Mouse (Mus musculus) adrenal gland, postnatal 36 days (tissue): ENCODE data around the gene Gsta2. TPM values are rescaled to one million over a fixed set of nuclear protein-coding genes. Genes with fewer than 3 reads are reported as not detected.
"Not testable (repeated sequence)": the region's sequence is repeated elsewhere in the genome, so short reads cannot be mapped to it uniquely, and the experiment has no call there.

ENCODE experiments used
- DNase-seq, 2 experiments: peaks; one replicate each; pipeline ENCODE4 v3.0.0; 2021; ENCODE audit warnings: mixed read lengths in 1 of 2
- total RNA-seq, 2 experiments: library from RNA; stranded (reverse); gene quantifications; 2 replicates each; pipeline ENCODE4 v1.2.3; 2021

The Gsta2 gene
- total RNA-seq, 2 experiments from 2014 or later, result 9.2 TPM; not detected in 1

GRCm38 (mm10) chr9:78365850-78366544, 10.4 kb upstream of the Gsta2 start:
- DNase-seq, result no peak

DNA sequence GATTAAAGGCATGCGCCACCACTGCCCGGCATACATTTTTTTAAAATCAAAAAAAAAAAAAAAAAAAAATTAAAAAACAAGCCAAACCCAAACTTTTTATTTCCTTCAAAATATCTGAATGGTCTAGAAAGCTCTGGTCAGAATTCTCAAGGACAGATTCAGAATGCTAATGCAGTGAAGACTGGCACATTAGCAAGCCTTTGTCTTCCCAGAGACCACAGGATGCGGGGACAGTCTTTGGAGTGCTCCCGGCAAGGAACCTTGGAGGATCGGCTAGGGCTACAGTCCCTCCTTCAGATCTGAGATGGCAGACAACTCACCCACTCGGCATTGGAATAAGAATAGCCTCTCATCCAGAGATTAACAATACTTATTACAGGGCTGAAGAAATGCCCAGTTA, 9.1 kb upstream of the Gsta2 start:
- DNase-seq, result no peak

- no peak for DNase-seq
These were observed 7.8 kb upstream of the Gsta2 start for GRCm38 (mm10) chr9:78363374-78363773.

DNA sequence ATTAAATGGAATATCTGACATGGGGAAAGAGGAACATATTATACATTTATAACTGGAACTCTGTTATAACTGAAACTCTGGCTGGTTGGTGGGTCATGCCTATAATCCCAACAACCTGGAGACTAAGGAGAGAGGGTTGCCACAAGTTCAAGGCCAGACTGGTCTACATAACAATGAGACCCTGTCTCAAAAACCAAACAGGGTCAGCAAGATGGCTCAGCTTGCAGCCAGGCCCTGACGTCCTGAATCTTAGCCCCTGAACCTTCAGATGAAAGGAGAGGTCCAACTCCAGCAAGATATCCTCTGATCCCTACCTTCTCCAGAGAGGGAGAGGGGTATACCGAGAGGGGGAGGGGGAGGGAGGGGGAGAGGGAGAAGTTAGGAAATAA, 4.9 kb upstream of the Gsta2 start:
- DNase-seq, result no peak

- no peak for DNase-seq
These were observed 4.3 kb upstream of the Gsta2 start for GRCm38 (mm10) chr9:78359750-78360483.

DNA sequence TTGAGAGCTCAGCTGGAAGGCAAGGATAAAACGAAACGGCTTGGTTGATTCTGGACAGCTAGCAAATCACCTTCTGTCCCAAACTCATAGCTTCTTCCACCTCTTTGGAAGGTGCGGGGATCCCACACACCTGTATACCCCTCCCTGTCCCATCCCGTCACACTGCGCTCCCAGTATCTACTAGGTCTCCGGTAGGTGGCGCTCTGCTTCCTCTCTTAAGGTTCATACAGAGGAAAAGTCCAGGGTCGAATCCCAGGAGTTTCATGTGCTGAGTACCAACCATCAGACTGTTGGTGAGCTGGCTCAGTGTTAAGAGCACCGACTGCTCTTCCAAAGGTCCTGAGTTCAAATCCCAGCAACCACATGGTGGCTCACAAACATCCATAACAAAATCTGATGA, 2.5 kb upstream of the Gsta2 start:
- DNase-seq, result peak; percentile 68 to 79

DNA sequence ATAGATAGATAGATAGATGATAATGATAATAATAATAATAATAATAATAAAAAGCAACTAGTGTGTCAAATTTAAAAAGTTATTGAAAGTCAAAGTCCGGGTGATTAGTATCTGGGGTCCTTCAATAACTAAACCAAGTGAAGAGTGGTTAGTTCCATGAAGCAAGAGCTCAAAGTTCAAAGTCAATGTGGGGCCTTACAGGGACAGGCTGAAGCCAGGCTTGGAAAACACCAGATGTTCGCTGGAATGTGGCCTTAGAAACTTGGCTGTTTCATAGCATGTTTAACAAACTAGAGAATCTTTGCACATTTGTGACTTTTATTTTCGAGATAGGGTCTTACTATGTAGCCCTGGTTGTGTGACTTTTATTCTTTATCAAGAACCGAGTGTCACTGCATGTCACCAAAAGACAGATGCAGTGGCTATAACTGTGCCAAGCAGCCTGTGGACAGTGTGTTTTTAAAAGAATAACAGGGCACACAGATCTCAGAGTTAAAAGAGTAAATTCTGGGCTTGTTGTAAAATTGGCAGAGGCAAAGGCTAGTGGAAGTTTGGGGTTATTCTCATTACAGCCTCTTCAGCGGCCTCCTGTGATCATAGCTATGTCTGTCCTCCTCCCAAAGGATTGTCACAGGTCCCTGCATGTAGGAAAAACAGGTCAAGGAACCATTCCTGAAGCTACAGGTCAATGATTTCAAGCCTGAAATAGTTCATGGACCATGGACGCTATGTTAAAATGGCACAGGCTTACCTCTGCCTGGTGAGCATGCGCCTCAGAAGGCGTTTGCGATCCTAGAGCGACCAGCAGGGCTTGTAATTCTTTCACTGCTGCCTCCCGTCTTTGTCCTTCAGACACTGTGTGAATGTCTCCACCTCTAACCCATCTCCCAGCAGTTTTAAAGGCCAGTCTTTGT, 666 bp downstream of the Gsta2 start:
- DNase-seq, result no peak

DNA sequence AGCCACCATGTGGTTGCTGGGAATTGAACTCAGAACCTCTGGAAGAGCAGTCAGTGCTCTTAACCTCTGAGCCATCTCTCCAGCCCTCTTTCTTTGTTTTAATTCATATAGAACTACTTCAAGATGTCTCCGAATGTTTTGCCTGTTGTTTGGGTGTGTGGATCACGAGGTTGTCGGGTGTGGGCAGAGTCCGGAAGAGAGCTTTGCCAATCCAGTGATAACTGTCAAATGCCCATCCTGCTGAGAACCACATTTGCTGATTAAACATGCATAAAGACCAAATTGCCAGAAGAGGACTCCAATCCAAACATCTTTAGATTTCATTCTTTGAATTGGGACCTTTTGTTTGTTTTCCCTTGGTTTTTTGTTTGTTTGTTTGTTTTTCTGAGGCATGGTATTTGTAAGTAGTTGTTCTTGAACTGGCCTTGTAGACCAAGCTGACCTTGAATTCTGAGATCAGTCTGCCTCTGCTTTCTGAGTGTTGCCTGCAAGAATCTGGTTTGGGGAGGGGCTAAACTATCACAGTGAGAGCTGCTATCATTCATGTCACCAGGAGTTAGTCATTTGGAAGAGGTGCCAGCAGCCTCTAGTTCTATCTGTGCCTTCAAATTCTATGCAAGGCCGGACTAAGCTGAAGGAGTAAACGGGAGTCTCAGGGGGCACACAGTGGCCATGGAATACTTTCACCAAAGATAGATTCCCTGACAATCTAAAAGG, 3.9 kb downstream of the Gsta2 start:
- DNase-seq, result peak; percentile 18 to 50

- DNase-seq, result not testable (repeated sequence)
These were observed 5.6 kb downstream of the Gsta2 start for GRCm38 (mm10) chr9:78350007-78350406.

DNA sequence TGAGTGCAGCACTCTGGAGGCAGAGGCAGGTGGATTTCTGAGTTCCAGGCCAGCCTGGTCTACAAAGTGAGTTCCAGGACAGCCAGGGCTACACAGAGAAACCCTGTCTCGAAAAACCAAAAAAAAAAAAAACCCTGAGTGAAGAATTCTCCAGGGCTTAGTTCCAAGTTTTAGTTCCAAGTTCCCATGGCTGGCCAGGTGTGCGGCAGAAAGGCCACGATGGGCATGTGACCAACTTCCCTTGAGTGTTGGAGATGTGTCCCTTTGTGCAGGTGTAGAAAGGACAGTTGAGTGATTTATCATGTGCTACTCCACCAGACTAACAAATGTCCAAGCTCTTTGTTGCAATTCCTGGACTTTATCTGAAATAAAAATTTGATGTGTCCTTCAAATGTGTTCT, 6.4 kb downstream of the Gsta2 start:
- not testable (repeated sequence) for DNase-seq

DNA sequence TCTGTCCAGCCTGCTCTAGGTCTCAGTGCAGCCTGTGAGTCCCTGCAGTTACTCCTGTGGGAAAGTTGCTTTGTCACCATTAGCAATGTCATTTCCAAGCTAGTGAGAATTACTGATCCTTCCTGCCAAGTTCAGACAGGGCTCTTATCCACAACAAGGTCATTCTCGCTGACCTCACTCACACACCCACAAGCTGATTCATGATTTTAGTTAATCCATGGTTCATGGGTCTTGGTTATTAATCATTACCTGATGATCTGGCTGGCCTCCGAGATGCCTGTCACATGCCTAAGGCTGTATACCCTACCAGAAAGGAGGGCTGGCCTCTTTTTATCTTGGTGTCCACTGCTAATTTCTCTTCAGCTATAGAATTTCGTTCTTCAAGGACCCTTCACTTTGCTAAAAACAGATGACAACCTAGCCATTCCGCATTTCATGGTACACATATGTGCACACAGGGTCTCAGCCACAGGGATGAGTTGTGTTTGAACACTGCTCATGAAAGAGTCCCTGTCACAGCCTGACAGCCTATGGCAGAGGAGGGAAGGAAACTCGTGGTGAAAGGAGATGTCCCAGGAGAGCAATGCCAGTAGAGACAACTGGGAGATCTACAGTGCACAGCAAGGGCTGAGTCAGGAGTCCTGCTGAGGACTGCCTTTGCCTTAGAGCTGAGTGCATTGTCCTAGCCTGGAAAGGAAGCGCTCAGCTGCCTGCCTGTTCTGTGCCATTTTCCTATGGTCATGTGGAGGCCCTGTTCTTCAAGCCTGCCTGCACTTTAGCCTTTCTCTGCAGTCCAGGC, 7.2 kb downstream of the Gsta2 start:
- DNase-seq, result peak; percentile 50 to 66

DNA sequence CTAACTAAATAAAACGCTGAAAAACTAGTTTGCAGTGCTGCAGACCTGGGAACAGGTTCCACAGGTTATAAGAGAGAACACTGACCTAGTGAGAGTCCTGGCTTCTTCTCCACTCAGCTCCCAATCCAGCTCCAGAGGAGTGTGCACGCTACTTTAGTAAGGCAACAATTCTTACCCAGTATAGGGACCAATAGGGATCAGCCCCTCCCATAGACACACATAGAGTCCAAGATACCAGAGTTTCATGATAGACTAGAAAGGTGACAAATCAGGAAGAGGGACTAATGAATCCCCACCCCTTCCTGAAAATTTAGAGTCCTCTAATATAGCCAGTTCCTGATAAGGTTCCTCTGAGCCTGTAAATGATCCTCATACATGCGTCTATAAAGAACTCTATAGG, 8.6 kb downstream of the Gsta2 start:
- no peak for DNase-seq

DNA sequence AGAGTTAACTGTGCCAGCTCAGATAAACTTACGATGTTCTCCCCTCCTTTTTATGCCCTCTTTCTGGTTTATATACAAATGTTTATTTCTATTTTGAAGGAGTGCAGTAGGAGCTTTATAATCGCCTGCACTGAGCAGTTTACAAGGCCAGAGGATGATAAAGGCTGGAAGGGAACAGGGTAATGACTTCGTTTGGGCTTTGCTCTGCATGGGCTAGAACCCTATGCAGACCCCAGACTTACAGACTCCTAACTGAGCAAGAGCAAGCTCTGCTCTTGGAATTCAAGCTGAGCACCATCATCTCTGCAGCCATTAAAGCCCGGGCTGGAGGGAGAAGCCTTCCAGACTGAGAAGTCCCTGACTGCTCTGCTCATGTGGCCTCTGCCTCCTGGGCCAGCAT, 10.4 kb downstream of the Gsta2 start:
- DNase-seq, result not testable (repeated sequence)

DNA sequence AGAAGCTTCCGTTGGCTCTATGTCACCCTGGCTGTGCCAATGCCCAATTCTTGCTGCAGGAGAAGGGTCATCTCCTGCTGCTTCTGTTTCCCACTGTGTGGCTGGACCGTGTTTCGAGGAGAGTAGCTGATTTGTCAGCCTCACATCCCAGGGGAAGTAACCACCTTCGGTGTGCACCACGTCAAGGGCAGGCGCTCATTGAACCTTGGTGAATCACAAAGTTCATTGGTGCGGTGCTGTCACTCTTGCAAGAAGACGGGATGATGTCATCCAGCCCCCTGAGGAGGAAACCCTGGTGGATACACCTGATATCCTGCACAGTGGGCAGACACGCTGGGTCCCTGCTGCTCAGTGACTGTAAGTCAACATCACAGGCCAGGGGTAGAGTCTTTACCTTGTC, 12.5 kb downstream of the Gsta2 start:
- DNase-seq, result not testable (repeated sequence)

- not testable (repeated sequence) for DNase-seq
These were observed 13.1 kb downstream of the Gsta2 start for GRCm38 (mm10) chr9:78342494-78342893.

- DNase-seq, result peak; percentile 43 to 59
These were observed 15.3 kb downstream of the Gsta2 start for GRCm38 (mm10) chr9:78340324-78340723.

- DNase-seq, result peak in 1 of 2 experiments; percentile 27
These were observed 18.5 kb downstream of the Gsta2 start for GRCm38 (mm10) chr9:78337050-78337449.

GRCm38 (mm10) chr9:78327289-78327688, 28.3 kb downstream of the Gsta2 start, which contains the start of gene Omt2b:
TSS of gene Omt2b (plus strand) at chr9:78327589.
- not testable (repeated sequence) for DNase-seq

DNA sequence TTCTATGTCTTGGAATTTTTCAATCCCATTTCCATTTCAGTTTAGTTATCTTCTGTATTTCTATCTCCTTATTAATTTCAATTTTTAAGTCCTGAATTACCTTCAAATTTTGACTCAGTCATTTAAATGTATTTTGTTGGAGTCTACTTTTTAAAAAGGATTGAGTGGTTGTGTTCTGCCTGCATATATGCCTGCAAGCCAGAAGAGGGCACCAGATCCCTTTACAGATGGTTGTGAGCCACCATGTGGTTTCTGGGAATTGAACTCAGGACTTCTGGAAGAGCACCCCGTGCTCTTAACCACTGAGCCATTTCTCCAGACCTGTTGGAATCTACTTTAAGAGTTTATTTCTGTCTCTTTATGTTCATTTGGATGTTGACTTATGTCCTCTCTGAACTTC, 36.1 kb downstream of the Gsta2 start:
- DNase-seq, result peak; percentile 7 to 23

DNA sequence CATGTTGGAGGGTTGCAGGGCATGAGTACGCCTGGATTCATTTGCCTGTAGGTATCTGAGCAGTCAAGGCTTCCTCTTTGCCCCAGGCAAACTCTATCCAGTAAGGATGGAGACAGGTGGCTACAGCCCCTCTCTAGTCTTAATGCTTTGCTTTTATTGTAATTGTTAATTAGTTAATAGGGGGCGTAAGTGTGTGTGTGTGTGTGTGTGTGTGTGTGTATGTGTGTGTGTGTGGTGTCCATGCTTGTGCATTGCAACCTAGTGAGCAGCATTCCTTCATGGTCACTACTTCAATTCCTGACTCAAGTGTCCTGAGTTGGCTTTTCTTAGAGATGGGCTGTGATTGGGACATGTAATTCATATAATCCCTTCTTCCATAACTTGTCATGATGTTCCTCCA, 40.9 kb downstream of the Gsta2 start, which contains the start of gene Omt2a:
Gene Omt2a, minus strand, starts transcription at position 101 of the 400 bp plus-strand sequence.
- DNase-seq, result no peak

DNA sequence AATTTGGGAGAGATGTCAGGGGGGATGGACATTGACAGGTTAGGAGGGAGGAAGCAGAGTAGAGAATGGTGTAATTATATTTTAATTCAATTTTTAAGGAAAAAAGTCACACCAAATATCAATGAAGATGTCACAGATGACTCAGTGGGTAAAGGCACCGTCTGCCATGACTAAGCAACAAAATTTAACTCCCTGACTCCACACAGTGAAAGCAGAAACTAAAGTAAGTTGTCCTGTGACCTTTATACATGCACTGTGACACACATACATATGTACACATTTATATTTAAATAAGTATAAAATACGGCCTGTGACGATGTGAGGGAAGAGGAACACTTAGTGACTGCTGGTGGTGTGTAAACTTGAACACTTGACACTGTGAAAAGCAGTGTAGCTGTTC, 47.5 kb downstream of the Gsta2 start:
- not testable (repeated sequence) for DNase-seq
